ENCODE assay signal across 23 mouse cellular contexts in the genomic region with DNA sequence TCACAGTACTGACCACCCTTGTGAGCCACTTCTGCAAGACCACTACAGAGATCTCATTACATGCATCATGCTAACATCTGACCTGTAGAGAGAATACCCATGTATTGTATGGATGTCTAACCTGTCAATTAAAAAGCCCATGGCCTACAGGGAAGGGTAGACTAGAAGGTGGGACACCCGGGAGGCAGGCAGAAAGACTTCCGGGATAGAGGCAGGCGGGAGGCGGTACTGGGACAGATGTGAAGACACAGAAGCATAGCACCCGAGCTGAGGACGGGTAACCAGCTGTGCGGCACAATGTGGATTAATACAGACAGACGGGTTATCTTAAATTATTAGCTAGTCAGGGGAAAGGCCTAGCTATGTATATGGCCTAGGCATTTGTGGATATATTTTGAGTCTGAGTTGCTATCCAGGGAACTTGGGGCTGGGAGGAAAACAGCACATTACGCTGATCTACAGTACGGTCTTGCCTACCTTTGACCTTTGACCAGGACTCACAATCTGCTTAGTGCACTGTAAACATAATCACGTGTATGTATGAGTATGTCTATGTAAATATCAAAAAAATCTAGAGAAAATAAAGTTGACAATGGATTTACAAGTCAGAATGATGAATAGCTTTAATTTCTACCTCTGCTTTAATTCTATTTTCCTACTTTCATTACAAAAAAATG. TPM values are rescaled to one million over a fixed set of nuclear protein-coding genes. Genes with fewer than 3 reads are reported as not detected.
A peak's percentile ranks its signal among the peaks of the same experiment; 100 is the strongest.
DNase-seq lines count a peak whose midpoint lies in the region; ATAC-seq lines count a peak whose summit lies in the region.
"Had no signal": no experiment of that assay in that cellular context is flagged by ENCODE, and none has a peak within 500 bp of the region (broad histone marks: within the 10 kb centered on the region; RNA-seq: fewer than 3 reads in every experiment).

No protein-coding gene starts in this region.

- H3K4me1 ChIP-seq in forebrain, embryonic 15.5 days = no peaks in the 10 kb centered on the region
- H3K4me1 ChIP-seq in forebrain, embryonic 13.5 days = no peaks in the 10 kb centered on the region
- peaks cover under 1% of the 10 kb centered on the region for H3K4me1 ChIP-seq in kidney, embryonic 15.5 days
- H3K4me1 ChIP-seq in liver, embryonic 13.5 days (replicated peaks) = peaks cover 6% of the 10 kb centered on the region; the same call in 1 of the 2 replicates
- H3K4me1 ChIP-seq: embryonic facial prominence, embryonic 10.5 days; heart, embryonic 10.5 days; lung, embryonic 15.5 days; megakaryocyte, embryonic 14.5 days; midbrain, embryonic 15.5 days; neural tube, embryonic 12.5 days had no signal

- H3K9ac ChIP-seq in forebrain, embryonic 15.5 days (replicated peaks) = no peak overlapping the region
- no peak overlapping the region for H3K9ac ChIP-seq in forebrain, embryonic 13.5 days
- H3K9ac ChIP-seq in kidney, embryonic 15.5 days = no peak overlapping the region
- no peak overlapping the region for H3K9ac ChIP-seq in liver, embryonic 13.5 days
- H3K9ac ChIP-seq: lung, embryonic 15.5 days; midbrain, embryonic 15.5 days; neural tube, embryonic 12.5 days had no signal

- peak; percentile 57 for DNase-seq in kidney, adult 9 months
- peak; percentile 45 for DNase-seq in R1 (ENCODE audit: low read depth, low spot score)
- DNase-seq in liver, embryonic 13.5 days = no peak
- no peak for DNase-seq in cerebellum, postnatal 14 days
- no peak for DNase-seq in frontal cortex, adult 2 months (ENCODE audit: extremely low spot score in 1 of 2, low spot score in 1 of 2)
- DNase-seq: adrenal gland, postnatal 36 days; cerebellum, adult 9-10 months; gastrocnemius, adult 2 months; kidney, postnatal 14 days; layer of hippocampus, adult 9-11 months; lung, postnatal 36 days; thymus, postnatal 14 days had no signal

- H3K27ac ChIP-seq in forebrain, embryonic 15.5 days (replicated peaks) = no peak overlapping the region
- no peak overlapping the region for H3K27ac ChIP-seq in forebrain, embryonic 13.5 days
- no peak overlapping the region for H3K27ac ChIP-seq in kidney, embryonic 15.5 days
- H3K27ac ChIP-seq in liver, embryonic 13.5 days = no peak overlapping the region
- H3K27ac ChIP-seq: embryonic facial prominence, embryonic 10.5 days; gastrocnemius, adult 2 months; heart, embryonic 10.5 days; left cerebral cortex, adult 2 months; lung, embryonic 15.5 days; midbrain, embryonic 15.5 days; neural tube, embryonic 12.5 days had no signal

- no peaks in the 10 kb centered on the region for H3K27me3 ChIP-seq in forebrain, embryonic 15.5 days
- H3K27me3 ChIP-seq in forebrain, embryonic 13.5 days = no peaks in the 10 kb centered on the region
- no peaks in the 10 kb centered on the region for H3K27me3 ChIP-seq in kidney, embryonic 15.5 days
- no peaks in the 10 kb centered on the region for H3K27me3 ChIP-seq in liver, embryonic 13.5 days
- H3K27me3 ChIP-seq: lung, embryonic 15.5 days; megakaryocyte, embryonic 14.5 days; midbrain, embryonic 15.5 days; neural tube, embryonic 12.5 days had no signal

- WGBS in forebrain, embryonic 15.5 days = 79% methylated on average over 11 of the region's 11 CpGs
- 80% methylated on average over 11 of the region's 11 CpGs for WGBS in forebrain, embryonic 13.5 days
- 89% methylated on average over 11 of the region's 11 CpGs for WGBS in kidney, embryonic 15.5 days
- 69% methylated on average over 11 of the region's 11 CpGs for WGBS in liver, embryonic 13.5 days (ENCODE audit: insufficient replicate concordance)

- no peak overlapping the region for H3K4me2 ChIP-seq in forebrain, embryonic 15.5 days (replicated peaks)
- no peak overlapping the region for H3K4me2 ChIP-seq in forebrain, embryonic 13.5 days
- no peak overlapping the region for H3K4me2 ChIP-seq in kidney, embryonic 15.5 days
- H3K4me2 ChIP-seq in liver, embryonic 13.5 days = no peak overlapping the region
- H3K4me2 ChIP-seq: lung, embryonic 15.5 days; midbrain, embryonic 15.5 days; neural tube, embryonic 12.5 days had no signal

- peaks cover 4% of the 10 kb centered on the region; the same call in 1 of the 2 replicates for H3K36me3 ChIP-seq in forebrain, embryonic 15.5 days
- no peaks in the 10 kb centered on the region for H3K36me3 ChIP-seq in forebrain, embryonic 13.5 days (ENCODE audit: poor library complexity, severe bottlenecking)
- H3K36me3 ChIP-seq in kidney, embryonic 15.5 days = peaks cover 7% of the 10 kb centered on the region; the same call in 1 of the 2 replicates
- no peaks in the 10 kb centered on the region for H3K36me3 ChIP-seq in liver, embryonic 13.5 days
- H3K36me3 ChIP-seq: heart, embryonic 10.5 days; lung, embryonic 15.5 days; midbrain, embryonic 15.5 days; neural tube, embryonic 12.5 days had no signal

- peak; percentile 46; the same call in 1 of the 2 replicates for ATAC-seq in forebrain, embryonic 15.5 days (replicated peaks)
- no peak for ATAC-seq in forebrain, embryonic 13.5 days
- no peak for ATAC-seq in kidney, embryonic 15.5 days (replicated peaks; ENCODE audit: low FRiP score)
- ATAC-seq in liver, embryonic 13.5 days (ENCODE audit: low read depth) = peak; percentile 31; the same call in 1 of the 2 replicates
- ATAC-seq: CD4-positive, CD25-positive, alpha-beta regulatory T cell, adult 4 months; midbrain, embryonic 15.5 days had no signal

- H3K4me3 ChIP-seq in forebrain, embryonic 15.5 days = no peak overlapping the region
- no peak overlapping the region for H3K4me3 ChIP-seq in forebrain, embryonic 13.5 days
- no peak overlapping the region for H3K4me3 ChIP-seq in kidney, embryonic 15.5 days (replicated peaks)
- no peak overlapping the region for H3K4me3 ChIP-seq in liver, embryonic 13.5 days (replicated peaks)
- H3K4me3 ChIP-seq: embryonic facial prominence, embryonic 10.5 days; gastrocnemius, adult 2 months; heart, embryonic 10.5 days; left cerebral cortex, adult 2 months; lung, embryonic 15.5 days; megakaryocyte, embryonic 14.5 days; midbrain, embryonic 15.5 days; neural tube, embryonic 12.5 days had no signal

- no peaks in the 10 kb centered on the region for H3K9me3 ChIP-seq in forebrain, embryonic 15.5 days
- H3K9me3 ChIP-seq in forebrain, embryonic 13.5 days (replicated peaks) = no peaks in the 10 kb centered on the region
- no peaks in the 10 kb centered on the region for H3K9me3 ChIP-seq in kidney, embryonic 15.5 days (replicated peaks)
- H3K9me3 ChIP-seq in liver, embryonic 13.5 days (replicated peaks) = no peaks in the 10 kb centered on the region
- H3K9me3 ChIP-seq: embryonic facial prominence, embryonic 10.5 days; heart, embryonic 10.5 days; lung, embryonic 15.5 days; megakaryocyte, embryonic 14.5 days; midbrain, embryonic 15.5 days; neural tube, embryonic 12.5 days had no signal

RNA-seq across cellular contexts. Expression of a gene that starts 51.3 kb away (rescaled TPM):
- polyA plus RNA-seq in forebrain, embryonic 15.5 days (2015; fragmentation: Nextera tagmentation; extraction: Ambion mirVana) = 31.7 and 33.5 TPM in 2 replicates
- 21.3 and 21.5 TPM in 2 replicates for polyA plus RNA-seq in forebrain, embryonic 13.5 days (2015; fragmentation: Nextera tagmentation; extraction: Ambion mirVana)
- 24.0 and 25.2 TPM in 2 replicates for polyA plus RNA-seq in kidney, embryonic 15.5 days (2015; fragmentation: Nextera tagmentation; extraction: Ambion mirVana)
- 3.3 TPM in 2 replicates for polyA plus RNA-seq in liver, embryonic 13.5 days (2015; fragmentation: Nextera tagmentation; extraction: Ambion mirVana)
- 39.9 and 41.4 TPM in 2 replicates for polyA plus RNA-seq in frontal cortex, adult 2 months (2012; rRNA removed)

Comparison
In these comparisons a context has a peak if more than half of its experiments do, and no peak if none do; other contexts are left out.
1. ATAC-seq: peak in forebrain, embryonic 15.5 days (single experiment) and liver, embryonic 13.5 days (single experiment); none in forebrain, embryonic 13.5 days (single experiment) and kidney, embryonic 15.5 days (single experiment).
2. DNase-seq: peak in kidney, adult 9 months (single experiment) and R1 (single experiment); none in liver, embryonic 13.5 days (single experiment), cerebellum, postnatal 14 days (0 of 2) and frontal cortex, adult 2 months (0 of 2).